Mouse (Mus musculus) v-Abl transformed pro-B cells (cell line): ENCODE data around the gene Sel1l3.

Source experiments
- in situ Hi-C, 2 experiments: fragments of 400-800 bp; cut with MboI; formaldehyde crosslinking; loops; one replicate each; pipeline ENCODE4 v1.15.1; 2025; ENCODE audit not compliant: unreplicated experiment in 2 of 2

Gene Sel1l3

GRCm38 (mm10) chr5:53108026-53108425 lies 105.7 kb downstream of the Sel1l3 start:
- in situ Hi-C loops, result loop anchor here in 1 of 2 experiments (10.0 kb wide), 1 partner anchor 217 kb away; no protein-coding TSS in a partner anchor

DNA sequence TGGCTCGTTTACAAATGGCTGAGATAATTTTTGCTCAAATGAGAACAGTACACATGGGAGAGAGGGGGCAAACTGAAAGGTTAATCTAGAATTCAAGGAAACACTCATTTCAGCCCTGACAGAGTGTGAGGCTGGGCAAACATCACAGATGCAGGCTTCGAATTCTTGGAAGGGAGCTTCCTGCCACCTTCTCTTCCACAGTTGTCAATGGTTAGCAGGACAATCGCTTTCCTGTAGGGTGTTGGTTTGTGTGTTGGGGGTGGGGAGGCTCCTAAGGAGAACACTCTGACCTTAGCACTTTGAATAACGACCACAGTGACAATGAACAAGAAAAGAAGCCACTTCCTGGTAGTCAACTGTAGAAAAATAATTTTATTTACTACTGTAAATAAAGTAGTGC lies 107.0 kb downstream of the Sel1l3 start:
- in situ Hi-C loops, result loop anchor here in 1 of 2 experiments (10.0 kb wide), 1 partner anchor 218 kb away; no protein-coding TSS in a partner anchor

DNA sequence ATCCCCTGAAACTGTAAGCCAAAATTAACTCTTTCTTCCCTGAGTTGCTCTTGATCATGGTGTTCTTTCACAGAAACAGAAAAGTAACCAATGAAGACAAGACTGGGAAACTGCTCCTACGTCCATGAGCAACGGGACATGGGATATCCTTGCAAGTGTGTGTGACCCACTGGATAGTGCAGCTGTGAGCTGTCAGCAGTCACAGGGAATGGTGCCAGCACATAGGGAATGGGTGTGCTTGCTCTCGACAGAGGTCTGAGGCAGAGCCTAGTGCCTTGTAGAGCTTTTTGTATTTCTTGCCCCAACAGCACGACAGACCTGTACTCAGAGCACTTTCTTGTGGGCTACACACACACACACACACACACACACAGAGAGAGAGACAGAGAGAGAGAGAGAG lies 107.6 kb downstream of the Sel1l3 start:
- in situ Hi-C loops, result loop anchor here in 1 of 2 experiments (10.0 kb wide), 1 partner anchor 219 kb away; no protein-coding TSS in a partner anchor

GRCm38 (mm10) chr5:53105716-53106115 lies 108.0 kb downstream of the Sel1l3 start:
- in situ Hi-C loops, result loop anchor here in 1 of 2 experiments (10.0 kb wide), 1 partner anchor 219 kb away; no protein-coding TSS in a partner anchor

GRCm38 (mm10) chr5:53104177-53104855 lies 109.4 kb downstream of the Sel1l3 start:
- in situ Hi-C loops, result loop anchor here in 1 of 2 experiments (10.0 kb wide), 1 partner anchor 220 kb away; no protein-coding TSS in a partner anchor

GRCm38 (mm10) chr5:53101848-53102473 lies 111.8 kb downstream of the Sel1l3 start:
- in situ Hi-C loops, result loop anchor here in 1 of 2 experiments (10.0 kb wide), 1 partner anchor 223 kb away; no protein-coding TSS in a partner anchor

GRCm38 (mm10) chr5:53091331-53091730 lies 122.4 kb downstream of the Sel1l3 start:
- in situ Hi-C loops, result no loop called here

- in situ Hi-C loops, result no loop called here
These were observed 126.3 kb downstream of the Sel1l3 start for GRCm38 (mm10) chr5:53087452-53087851.

GRCm38 (mm10) chr5:53078453-53078852 lies 135.3 kb downstream of the Sel1l3 start:
- in situ Hi-C loops, result no loop called here

DNA sequence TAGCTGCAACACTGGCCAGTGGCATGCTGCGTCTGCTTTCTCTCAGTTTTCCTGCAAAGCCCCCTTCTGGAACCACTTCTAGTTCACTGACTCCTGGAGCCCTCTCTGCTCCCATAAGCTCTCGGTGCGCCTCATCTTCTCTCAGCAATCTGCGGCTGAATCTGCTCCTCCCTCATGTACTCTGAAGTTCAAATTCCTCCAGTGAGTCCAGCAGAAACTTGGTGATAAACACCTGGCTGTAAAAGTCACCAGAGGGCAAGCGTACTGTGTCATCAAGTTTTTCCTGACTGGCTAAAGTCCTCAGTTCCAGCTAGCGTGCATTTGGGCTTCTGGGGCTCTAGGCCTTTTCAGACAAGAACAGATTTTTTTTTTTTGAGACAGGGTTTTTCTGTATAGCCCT lies 139.2 kb downstream of the Sel1l3 start:
- in situ Hi-C loops, result no loop called here

GRCm38 (mm10) chr5:53061532-53062130 lies 152.1 kb downstream of the Sel1l3 start:
- in situ Hi-C loops, result no loop called here
